Mouse (Mus musculus) midbrain, embryonic 12.5 days (tissue): ENCODE results near the gene Dmrt1. TPM values are rescaled to one million over a fixed set of nuclear protein-coding genes. Genes with fewer than 3 reads are reported as not detected.

Source experiments
- ATAC-seq: fragments of 200-750 bp; cut with Nextera tagmentation; 2 replicates; pipeline ENCODE4 v1.8.0; 2017; ENCODE audit warnings: low read depth, moderate TSS enrichment, moderate library complexity; ENCODE audit not compliant: low FRiP score
- H3K27ac ChIP-seq: fragments of 300-500 bp; sonication (generic); replicated peaks from 2 replicates; pipeline ENCODE4 v1.5.1; 2016; ENCODE audit warnings: mild to moderate bottlenecking
- H3K27me3 ChIP-seq: fragments of 300-500 bp; sonication (generic); 2 replicates; pipeline ENCODE4 v1.6.1; 2016; ENCODE audit warnings: mild to moderate bottlenecking
- H3K36me3 ChIP-seq: fragments of 300-500 bp; sonication (generic); 2 replicates; pipeline ENCODE4 v1.6.1; 2016
- H3K4me1 ChIP-seq: fragments of 300-500 bp; sonication (generic); 2 replicates; pipeline ENCODE4 v1.6.1; 2016
- H3K4me2 ChIP-seq: fragments of 300-500 bp; sonication (generic); replicated peaks from 2 replicates; pipeline ENCODE4 v1.6.1; 2016; ENCODE audit warnings: mild to moderate bottlenecking, moderate library complexity
- H3K4me3 ChIP-seq: fragments of 300-500 bp; sonication (generic); 2 replicates; pipeline ENCODE4 v1.5.1; 2016; ENCODE audit warnings: mild to moderate bottlenecking
- H3K9ac ChIP-seq: fragments of 300-500 bp; sonication (generic); replicated peaks from 2 replicates; pipeline ENCODE4 v1.6.1; 2016; ENCODE audit warnings: mild to moderate bottlenecking, moderate library complexity
- H3K9me3 ChIP-seq: fragments of 300-500 bp; sonication (generic); 2 replicates; pipeline ENCODE4 v1.6.1; 2016; ENCODE audit warnings: mild to moderate bottlenecking
- WGBS: fragments of 180-500 bp; shearing (Covaris S2); methylation state at CpG from one replicate; pipeline ENCODE4 v1.1.7; 2016; 5-methylcytosine and 5-hydroxymethylcytosine counted together
- polyA plus RNA-seq: library from polyadenylated mRNA; unstranded; fragments of >200 nt; fragmentation: Nextera tagmentation; extraction: Ambion mirVana; gene quantifications from 2 replicates; pipeline ENCODE4 v1.2.1, GENCODE M21; 2016

Gene Dmrt1
- polyA plus RNA-seq, 1 experiment from 2014 or later = 0.11 TPM

GRCm38 (mm10) chr19:25574981-25575814, 69.8 kb downstream of the Dmrt1 start:
- Histone ChIP-seq H3K27me3 (peaks cover 46% of the 10 kb centered on the region), H3K27ac (no peak overlapping the region)

GRCm38 (mm10) chr19:25578358-25578757, 72.9 kb downstream of the Dmrt1 start:
- H3K27me3 ChIP-seq = peaks cover 31% of the 10 kb centered on the region
- ATAC-seq = no peak
- H3K9ac ChIP-seq = no peak overlapping the region
- H3K9me3 ChIP-seq = no peaks in the 10 kb centered on the region
- H3K36me3 ChIP-seq = no peaks in the 10 kb centered on the region
- no peak overlapping the region for H3K4me2 ChIP-seq
- H3K4me1 ChIP-seq = peaks cover 19% of the 10 kb centered on the region
- no peak overlapping the region for H3K27ac ChIP-seq
- H3K4me3 ChIP-seq = no peak overlapping the region
- WGBS = 94% methylated on average over 2 of the region's 2 CpGs

More at GRCm38 (mm10) chr19:25574981-25575814, 69.8 kb downstream of the Dmrt1 start:
- H3K9ac ChIP-seq = no peak overlapping the region
- 17% methylated on average over 17 of the region's 17 CpGs for WGBS
- no peaks in the 10 kb centered on the region for H3K36me3 ChIP-seq
- peaks cover 19% of the 10 kb centered on the region for H3K4me1 ChIP-seq
- no peaks in the 10 kb centered on the region for H3K9me3 ChIP-seq
- H3K4me3 ChIP-seq = no peak overlapping the region
- peak overlapping the region; percentile 30 for H3K4me2 ChIP-seq
- no peak for ATAC-seq

GRCm38 (mm10) chr19:25579440-25579839, 74.0 kb downstream of the Dmrt1 start:
- Histone ChIP-seq H3K27ac (no peak overlapping the region), H3K9ac (no peak overlapping the region), H3K4me2 (no peak overlapping the region), H3K9me3 (no peaks in the 10 kb centered on the region), H3K36me3 (no peaks in the 10 kb centered on the region), H3K4me1 (peaks cover 17% of the 10 kb centered on the region), H3K4me3 (no peak overlapping the region), H3K27me3 (peaks cover 25% of the 10 kb centered on the region)
- ATAC-seq = no peak
- 93% methylated on average over 2 of the region's 2 CpGs for WGBS

- ATAC-seq = no peak
- Histone ChIP-seq H3K27me3 (peaks cover 79% of the 10 kb centered on the region), H3K27ac (no peak overlapping the region), H3K36me3 (no peaks in the 10 kb centered on the region), H3K4me1 (peaks cover 3% of the 10 kb centered on the region; the same call in 1 of the 2 replicates), H3K9ac (no peak overlapping the region), H3K4me2 (no peak overlapping the region), H3K4me3 (no peak overlapping the region), H3K9me3 (no peaks in the 10 kb centered on the region)
- 70% methylated on average over 3 of the region's 3 CpGs for WGBS
These were observed 92.4 kb downstream of the Dmrt1 start for GRCm38 (mm10) chr19:25597717-25598232.

- no peak overlapping the region for H3K4me3 ChIP-seq
- no peak overlapping the region for H3K9ac ChIP-seq
- no peaks in the 10 kb centered on the region for H3K36me3 ChIP-seq
- H3K27me3 ChIP-seq = peaks cover 84% of the 10 kb centered on the region
- H3K9me3 ChIP-seq = no peaks in the 10 kb centered on the region
- no peak overlapping the region for H3K4me2 ChIP-seq
- 1% methylated on average over 4 of the region's 4 CpGs for WGBS
- no peak overlapping the region for H3K27ac ChIP-seq
- peaks cover 3% of the 10 kb centered on the region; the same call in 1 of the 2 replicates for H3K4me1 ChIP-seq
- peak; percentile 52; the same call in 1 of the 2 replicates for ATAC-seq
These were observed 93.2 kb downstream of the Dmrt1 start for GRCm38 (mm10) chr19:25598626-25599025.

GRCm38 (mm10) chr19:25601966-25602365, 96.5 kb downstream of the Dmrt1 start:
- whole genome bisulfite sequencing = 13% methylated on average over 8 of the region's 8 CpGs
- Histone ChIP-seq H3K9ac (no peak overlapping the region), H3K36me3 (no peaks in the 10 kb centered on the region), H3K4me3 (no peak overlapping the region), H3K4me2 (no peak overlapping the region), H3K27ac (no peak overlapping the region), H3K9me3 (no peaks in the 10 kb centered on the region), H3K4me1 (peaks cover 10% of the 10 kb centered on the region; the same call in 1 of the 2 replicates), H3K27me3 (peaks cover 90% of the 10 kb centered on the region)
- no peak for ATAC-seq

- H3K27me3 ChIP-seq = peaks cover 91% of the 10 kb centered on the region
- H3K36me3 ChIP-seq = no peaks in the 10 kb centered on the region
- H3K9ac ChIP-seq = no peak overlapping the region
- under 1% methylated on average over 21 of the region's 21 CpGs for WGBS
- no peak overlapping the region for H3K27ac ChIP-seq
- no peak overlapping the region for H3K4me2 ChIP-seq
- H3K4me3 ChIP-seq = no peak overlapping the region
- peaks cover 22% of the 10 kb centered on the region for H3K4me1 ChIP-seq
- ATAC-seq = 0 out of 2 replicates have a peak, but pooled peaks have one; percentile 21
- H3K9me3 ChIP-seq = no peaks in the 10 kb centered on the region
These were observed 102.2 kb downstream of the Dmrt1 start for GRCm38 (mm10) chr19:25607461-25608205.

- Histone ChIP-seq H3K4me1 (peaks cover 22% of the 10 kb centered on the region), H3K4me2 (no peak overlapping the region), H3K27me3 (peaks cover 91% of the 10 kb centered on the region), H3K9ac (no peak overlapping the region), H3K36me3 (no peaks in the 10 kb centered on the region), H3K27ac (no peak overlapping the region), H3K9me3 (no peaks in the 10 kb centered on the region), H3K4me3 (no peak overlapping the region)
- ATAC-seq = no peak
- WGBS = under 1% methylated on average over 7 of the region's 7 CpGs
These were observed 102.8 kb downstream of the Dmrt1 start for GRCm38 (mm10) chr19:25608206-25608580.

- Histone ChIP-seq H3K9ac (no peak overlapping the region), H3K36me3 (no peaks in the 10 kb centered on the region), H3K4me1 (peaks cover 22% of the 10 kb centered on the region), H3K27ac (no peak overlapping the region), H3K4me2 (no peak overlapping the region), H3K9me3 (no peaks in the 10 kb centered on the region), H3K27me3 (peaks cover 94% of the 10 kb centered on the region), H3K4me3 (no peak overlapping the region)
- ATAC-seq = no peak
- WGBS = under 1% methylated on average over 33 of the region's 33 CpGs
These were observed 103.8 kb downstream of the Dmrt1 start for GRCm38 (mm10) chr19:25608961-25609850.

GRCm38 (mm10) chr19:25610015-25610410, 104.6 kb downstream of the Dmrt1 start, which contains the start of gene Dmrt3:
Dmrt3 (plus strand) TSS chr19:25610301.
- Histone ChIP-seq H3K9ac (peak within 1 kb of the TSS; percentile 44; the same call in 1 of the 2 replicates), H3K4me1 (peaks cover 22% of the 10 kb centered on the region), H3K4me3 (peak within 1 kb of the TSS; percentile 43), H3K9me3 (no peaks in the 10 kb centered on the region), H3K36me3 (no peaks in the 10 kb centered on the region), H3K27me3 (peaks cover 97% of the 10 kb centered on the region), H3K4me2 (peak within 1 kb of the TSS; percentile 58), H3K27ac (no peak within 1 kb of the TSS; the same call in 1 of the 2 replicates)
- ATAC-seq = peak; percentile 31; the same call in 1 of the 2 replicates
- under 1% methylated on average over 27 of the region's 29 CpGs for WGBS
